Mouse (Mus musculus): ENCODE data around the gene Rbm5.

The Rbm5 gene

GRCm38 (mm10) chr9:107770374-107771290, at the start of gene Rbm5:
TSS of gene Rbm5 (minus strand) at chr9:107770996.
- DNase-seq = peak; percentile 94 to 96

GRCm38 (mm10) chr9:107812132-107812531, 41.3 kb upstream of the Rbm5 start:
- DNase-seq = no peak

- DNase-seq = no peak
Measured at GRCm38 (mm10) chr9:107810985-107811384, 40.2 kb upstream of the Rbm5 start.

- no peak for DNase-seq
Measured at GRCm38 (mm10) chr9:107791714-107792113, 20.9 kb upstream of the Rbm5 start.

- DNase-seq = no peak
Measured at GRCm38 (mm10) chr9:107782536-107783203, 11.9 kb upstream of the Rbm5 start.

GRCm38 (mm10) chr9:107776809-107777208, 6.0 kb upstream of the Rbm5 start:
- no peak for DNase-seq

- no peak for DNase-seq
Measured at GRCm38 (mm10) chr9:107774411-107774810, 3.6 kb upstream of the Rbm5 start.

GRCm38 (mm10) chr9:107771782-107772181, 986 bp upstream of the Rbm5 start:
- no peak for DNase-seq

- DNase-seq = no peak
Measured at GRCm38 (mm10) chr9:107770037-107770373, 791 bp downstream of the Rbm5 start.

- DNase-seq = no peak
Measured at GRCm38 (mm10) chr9:107769445-107770000, 1.3 kb downstream of the Rbm5 start.

GRCm38 (mm10) chr9:107768851-107769250, 1.9 kb downstream of the Rbm5 start:
- DNase-seq = peak in 1 of 2 experiments; percentile 5

GRCm38 (mm10) chr9:107759593-107759992, 11.2 kb downstream of the Rbm5 start:
- no peak for DNase-seq

GRCm38 (mm10) chr9:107750378-107750777, 20.4 kb downstream of the Rbm5 start:
- no peak for DNase-seq

GRCm38 (mm10) chr9:107748063-107748462, 22.7 kb downstream of the Rbm5 start:
- DNase-seq = no peak

- no peak for DNase-seq
Measured at GRCm38 (mm10) chr9:107747310-107747709, 23.5 kb downstream of the Rbm5 start.

GRCm38 (mm10) chr9:107746679-107747078, 24.1 kb downstream of the Rbm5 start:
- no peak for DNase-seq

GRCm38 (mm10) chr9:107744061-107744460, 26.7 kb downstream of the Rbm5 start:
- DNase-seq = no peak

- DNase-seq = peak; percentile 45 to 47
Measured at GRCm38 (mm10) chr9:107738841-107739202, 32.0 kb downstream of the Rbm5 start.

- peak; percentile 81 to 85 for DNase-seq
Measured at GRCm38 (mm10) chr9:107738020-107738840, 32.6 kb downstream of the Rbm5 start.

- peak in 1 of 2 experiments; percentile 23 for DNase-seq
Measured at GRCm38 (mm10) chr9:107736185-107736485, 34.7 kb downstream of the Rbm5 start.

GRCm38 (mm10) chr9:107735356-107736184, 35.2 kb downstream of the Rbm5 start:
- no peak for DNase-seq

GRCm38 (mm10) chr9:107734567-107734971, 36.2 kb downstream of the Rbm5 start:
- no peak for DNase-seq

Data from lung, adult 18-20 months (tissue).